Mouse (Mus musculus) layer of hippocampus, adult 9-11 months (tissue): ENCODE results near the gene Hoxd11.
A peak's percentile ranks its signal among the peaks of the same experiment; 100 is the strongest.

Source experiments
- DNase-seq: peaks from one replicate; pipeline ENCODE4 v3.0.0; 2022

Gene Hoxd11

GRCm38 (mm10) chr2:74710929-74711543 is 31.7 kb downstream of the Hoxd11 start:
- no peak for DNase-seq

- DNase-seq = no peak
These were observed 32.6 kb downstream of the Hoxd11 start, which contains the start of the genes Hoxd3 and Hoxd4 for GRCm38 (mm10) chr2:74711721-74712621. Gene Hoxd3, plus strand, starts transcription at chr2:74711927. Gene Hoxd4, plus strand, starts transcription at chr2:74711929.

- DNase-seq = no peak
These were observed 34.1 kb downstream of the Hoxd11 start for GRCm38 (mm10) chr2:74713239-74714150.

- no peak for DNase-seq
These were observed 34.9 kb downstream of the Hoxd11 start for GRCm38 (mm10) chr2:74714156-74714789.

GRCm38 (mm10) chr2:74714881-74715280 is 35.5 kb downstream of the Hoxd11 start:
- no peak for DNase-seq

DNA sequence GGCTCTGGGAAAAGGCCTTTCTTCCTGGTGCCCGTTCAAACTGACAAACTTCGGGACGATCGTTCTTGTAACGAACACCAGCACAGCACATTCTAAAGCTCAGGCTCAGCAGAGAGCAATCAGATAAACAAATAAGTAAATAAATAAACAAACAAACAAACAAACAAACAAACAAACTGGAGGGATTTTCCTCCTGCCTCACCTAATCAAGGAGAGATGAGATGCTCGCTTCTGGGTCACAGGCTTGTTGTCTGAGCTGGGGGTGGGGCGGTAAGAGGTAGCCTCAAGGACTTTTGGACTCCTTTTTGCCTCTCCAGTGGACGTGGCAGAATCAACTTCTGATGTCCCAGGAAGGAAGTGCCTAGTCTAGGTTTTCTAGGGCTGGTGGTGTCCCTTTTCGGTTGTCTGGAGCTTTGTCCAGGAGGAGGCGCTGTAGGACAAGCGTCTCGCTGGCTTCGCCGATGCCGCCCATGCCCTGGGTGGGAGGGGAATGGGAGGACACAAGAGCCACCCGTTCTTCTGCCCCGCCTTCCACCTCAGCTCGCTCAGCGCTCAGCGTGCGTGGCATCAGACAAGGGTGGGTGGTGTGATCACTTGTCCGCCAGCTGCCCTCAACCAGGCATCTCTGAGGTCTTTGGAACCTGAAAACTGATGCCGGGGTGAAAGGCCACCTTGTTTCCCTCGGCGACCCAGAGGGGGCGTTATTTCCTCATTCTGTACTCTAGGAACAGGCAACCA is 36.3 kb downstream of the Hoxd11 start:
- DNase-seq = peak; percentile 45

DNA sequence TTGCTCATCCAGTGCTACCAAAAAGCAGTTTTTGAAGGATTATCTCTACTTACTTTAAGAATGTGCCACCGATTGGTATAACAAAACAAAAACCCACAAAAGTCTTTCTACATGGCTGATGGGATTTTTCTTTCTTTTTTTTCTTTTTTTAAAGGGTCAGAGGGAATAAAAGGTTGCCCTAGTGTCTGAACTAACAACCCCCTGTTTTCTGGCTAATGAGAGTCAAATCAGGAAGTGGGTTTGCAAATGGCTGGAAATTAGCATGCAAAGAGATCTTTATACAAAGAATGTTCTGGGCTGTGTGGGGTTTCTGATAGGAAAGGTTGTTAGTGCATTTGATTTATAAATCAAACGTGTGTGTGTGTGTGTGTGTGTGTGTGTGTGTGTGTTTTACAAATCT is 41.0 kb downstream of the Hoxd11 start:
- no peak for DNase-seq

GRCm38 (mm10) chr2:74720955-74721491 is 41.7 kb downstream of the Hoxd11 start:
- no peak for DNase-seq

GRCm38 (mm10) chr2:74721882-74722281 is 42.5 kb downstream of the Hoxd11 start:
- no peak for DNase-seq

DNA sequence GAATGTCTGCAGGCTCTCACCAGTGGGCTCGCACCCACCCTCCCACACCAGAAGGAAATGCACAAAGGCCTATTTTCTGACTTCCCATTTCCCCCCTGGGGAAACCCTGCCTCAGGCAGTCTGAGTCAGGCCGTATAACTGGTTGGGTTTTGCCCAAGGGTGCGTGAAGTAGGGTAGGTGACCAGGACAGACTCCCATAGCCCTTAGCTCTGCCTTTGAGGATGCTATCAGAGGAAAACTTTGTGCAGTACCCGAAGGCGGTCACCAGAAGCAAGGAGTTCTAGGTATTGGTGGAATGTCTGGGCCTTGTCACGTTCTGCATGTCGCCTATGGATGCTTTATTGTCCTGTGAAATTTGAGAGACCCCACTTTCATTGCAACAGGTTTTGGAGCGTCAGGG is 43.6 kb downstream of the Hoxd11 start:
- no peak for DNase-seq

GRCm38 (mm10) chr2:74724244-74725015 is 45.1 kb downstream of the Hoxd11 start:
- DNase-seq = no peak

- DNase-seq = no peak
These were observed 45.8 kb downstream of the Hoxd11 start for GRCm38 (mm10) chr2:74725171-74725570.

DNA sequence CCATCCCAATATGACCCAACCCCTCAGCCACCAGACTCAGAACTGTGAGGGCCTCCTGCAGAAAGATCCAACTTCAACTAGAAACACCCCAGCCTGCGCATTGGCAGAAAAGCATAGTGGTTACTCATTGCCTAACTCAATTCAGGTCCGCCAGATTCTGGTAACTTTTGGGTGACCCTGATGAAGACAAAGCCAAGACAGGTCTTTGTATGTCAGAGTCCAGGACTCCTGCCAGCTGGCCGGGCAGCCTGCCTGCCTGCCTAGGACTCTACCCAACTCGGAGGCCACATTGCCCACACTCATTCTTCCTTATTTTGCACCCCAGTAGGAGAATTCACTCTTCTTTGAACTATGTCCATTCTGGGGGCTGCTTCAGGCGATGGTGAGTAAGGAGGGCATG is 47.2 kb downstream of the Hoxd11 start, which contains the start of gene Gm28230:
Gene Gm28230, plus strand, starts transcription at position 178 of the 400 bp plus-strand sequence.
- no peak for DNase-seq

- no peak for DNase-seq
These were observed 47.7 kb downstream of the Hoxd11 start for GRCm38 (mm10) chr2:74726973-74727639.

DNA sequence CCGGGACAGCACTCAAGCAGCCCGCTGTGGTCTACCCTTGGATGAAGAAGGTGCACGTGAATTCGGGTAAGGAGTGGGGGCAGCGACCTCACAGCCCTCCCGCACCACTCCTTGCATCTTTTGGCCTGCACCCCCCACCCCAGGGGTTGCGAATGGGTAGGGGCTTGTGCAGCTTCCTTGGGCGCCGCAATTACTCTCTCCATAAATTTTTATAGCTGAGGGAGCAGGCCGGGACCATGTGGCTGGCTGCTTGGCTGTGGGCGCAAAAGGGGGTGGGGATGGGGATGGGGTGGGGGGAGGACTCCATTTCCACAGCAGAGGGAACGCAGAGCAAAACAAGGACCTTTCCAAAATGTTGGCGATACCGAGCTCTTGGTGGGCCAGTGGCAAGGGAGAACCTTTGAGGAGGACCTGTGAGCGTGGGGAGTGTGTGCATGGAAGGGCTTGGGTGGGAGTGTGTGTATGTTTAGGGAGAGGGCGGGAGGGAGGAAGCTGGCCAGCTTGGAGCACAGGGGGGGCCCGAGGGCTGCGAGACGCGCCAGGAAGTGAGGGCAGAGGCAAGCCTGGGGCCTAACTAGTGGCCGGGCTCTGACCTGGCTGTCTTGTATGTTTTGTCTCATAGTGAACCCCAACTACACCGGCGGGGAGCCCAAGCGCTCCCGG is 48.4 kb downstream of the Hoxd11 start:
- no peak for DNase-seq

GRCm38 (mm10) chr2:74728303-74728680 is 48.9 kb downstream of the Hoxd11 start:
- DNase-seq = no peak

- no peak for DNase-seq
These were observed 51.0 kb downstream of the Hoxd11 start for GRCm38 (mm10) chr2:74730331-74730730.

GRCm38 (mm10) chr2:74731055-74731454 is 51.7 kb downstream of the Hoxd11 start:
- no peak for DNase-seq

- no peak for DNase-seq
These were observed 52.6 kb downstream of the Hoxd11 start for GRCm38 (mm10) chr2:74731799-74732512.
